Mouse (Mus musculus): ENCODE measurements around the gene Csrp1.

- TF ChIP-seq EP300 (IDR thresholded peaks at IDR 0.05; ENCODE audit: insufficient read depth, low read depth, low read length) (no peak), POLR2A (IDR thresholded peaks at IDR 0.05; ENCODE audit: insufficient read depth, low read length) (no peak), CTCF (IDR thresholded peaks at IDR 0.05; ENCODE audit: low read depth, low read length) (no peak)
Observed at GRCm38 (mm10) chr1:135690784-135691416, 29.0 kb upstream of the Csrp1 start.
